Mouse (Mus musculus): ENCODE results near the gene Adamts4.
A peak's percentile ranks its signal among the peaks of the same experiment; 100 is the strongest.
"Not testable (repeated sequence)": the region's sequence is repeated elsewhere in the genome, so short reads cannot be mapped to it uniquely, and the experiment has no call there.

Adamts4 gene

DNA sequence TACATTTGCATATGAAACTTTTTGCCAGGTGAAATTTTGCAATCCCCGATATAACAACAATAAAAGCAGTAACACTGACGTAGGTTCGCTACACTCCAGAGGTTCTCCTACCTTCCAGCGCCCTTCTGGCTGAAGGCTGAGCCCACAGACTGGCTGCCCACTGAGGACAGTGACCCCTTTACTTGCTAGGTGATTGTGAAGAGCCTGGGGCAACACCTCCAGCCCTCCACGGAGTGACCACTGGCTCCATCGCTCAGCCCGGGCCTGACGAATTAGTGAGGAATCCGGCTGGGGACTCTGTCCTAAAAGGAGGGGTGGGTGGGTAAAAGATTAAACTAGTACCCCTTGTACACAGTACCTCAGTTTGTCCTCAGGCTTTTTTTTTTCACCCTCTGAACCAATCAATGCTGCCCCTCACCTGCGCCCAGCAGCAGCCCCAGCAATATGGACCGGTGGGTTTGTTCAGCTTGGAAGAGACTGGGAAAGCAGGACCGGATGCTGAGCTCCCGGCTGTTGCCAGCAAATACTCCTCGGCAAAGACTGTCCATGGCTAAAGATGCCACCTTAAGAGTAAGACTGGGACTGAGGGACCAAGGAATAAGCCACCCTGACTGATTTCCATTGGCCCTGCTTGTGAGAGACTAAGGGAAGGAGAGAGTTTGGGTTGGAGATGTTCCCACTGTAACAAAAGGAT lies 28.9 kb downstream of the Adamts4 start:
- DNase-seq (ENCODE audit: low read depth), result no peak

GRCm38 (mm10) chr1:171279721-171280120 lies 29.5 kb downstream of the Adamts4 start:
- DNase-seq (ENCODE audit: low read depth), result no peak

GRCm38 (mm10) chr1:171280250-171280915 lies 30.2 kb downstream of the Adamts4 start:
- DNase-seq (ENCODE audit: low read depth), result no peak

- peak; percentile 99 for DNase-seq (ENCODE audit: low read depth)
Measured at GRCm38 (mm10) chr1:171280916-171281527, 30.8 kb downstream of the Adamts4 start, which contains the start of gene Ppox. Ppox (minus strand) TSS chr1:171281186.

DNA sequence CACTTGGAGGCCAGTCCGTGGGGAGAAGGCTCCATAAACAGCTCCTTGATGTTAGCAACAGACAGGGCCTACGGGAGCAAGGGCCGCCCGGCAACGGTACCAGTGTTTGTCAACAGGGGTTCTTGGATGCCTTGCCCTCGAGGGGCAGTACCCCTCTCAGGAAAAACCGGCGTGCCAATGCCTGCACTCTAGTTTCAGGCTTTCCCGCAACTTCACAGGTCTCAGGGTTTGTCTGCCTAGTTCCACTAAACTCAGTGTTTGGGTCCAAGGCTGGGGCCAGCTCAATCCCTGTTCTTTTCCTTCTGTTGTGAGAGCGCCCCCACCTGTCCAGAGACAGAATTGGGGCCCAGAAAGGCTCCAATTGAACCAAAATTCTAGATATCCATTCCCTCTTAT lies 31.3 kb downstream of the Adamts4 start:
- DNase-seq (ENCODE audit: low read depth), result peak; percentile 86

- no peak for DNase-seq (ENCODE audit: low read depth)
Measured at GRCm38 (mm10) chr1:171282086-171282805, 32.0 kb downstream of the Adamts4 start.

DNA sequence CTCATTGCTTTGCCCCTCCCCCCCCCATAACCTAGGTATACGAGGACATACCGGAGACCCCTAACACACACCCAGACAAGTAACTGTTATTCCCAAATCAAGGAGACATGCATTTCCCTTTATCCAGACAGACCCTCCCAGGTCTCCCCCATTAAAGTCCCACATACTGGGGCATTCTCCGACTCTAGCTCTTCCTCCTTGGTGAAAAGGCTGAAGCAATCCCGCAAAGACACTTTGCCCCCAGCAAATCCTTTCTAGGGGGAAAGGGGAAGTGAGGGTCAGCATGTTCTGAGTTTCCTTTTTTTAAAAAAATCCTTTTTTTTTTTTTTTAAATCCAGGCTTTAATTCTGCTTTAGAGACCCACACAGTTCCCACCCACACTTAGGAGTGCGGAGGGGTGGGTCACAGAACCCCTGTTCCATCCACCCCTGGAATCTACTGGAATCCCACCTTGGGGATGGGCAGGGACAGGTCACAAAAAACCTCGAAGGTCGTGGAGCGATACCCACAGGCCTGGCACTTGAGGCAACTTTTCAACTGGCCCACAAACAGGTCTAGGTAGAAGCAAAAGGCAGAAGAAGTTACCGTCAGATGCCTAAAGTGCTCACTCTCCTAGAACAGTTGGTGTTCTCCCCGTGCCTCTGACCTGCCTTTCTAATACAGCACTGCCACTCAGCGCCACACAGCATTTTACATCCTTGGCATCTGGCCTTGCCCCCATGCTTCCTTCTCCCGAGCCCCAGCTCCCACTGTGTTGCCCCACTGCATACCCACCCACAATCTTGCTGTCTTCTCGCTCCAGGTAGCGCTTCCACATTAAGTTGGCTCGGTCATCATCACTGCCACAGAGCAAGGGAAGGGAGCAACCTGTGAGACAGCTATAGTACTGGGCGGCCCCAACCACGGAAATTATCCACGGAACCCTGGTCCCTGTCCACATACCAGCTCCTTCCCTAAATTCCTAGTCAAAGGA lies 33.3 kb downstream of the Adamts4 start:
- DNase-seq (ENCODE audit: low read depth), result no peak

- DNase-seq (ENCODE audit: low read depth), result no peak
Measured at GRCm38 (mm10) chr1:171284491-171284890, 34.3 kb downstream of the Adamts4 start.

GRCm38 (mm10) chr1:171285096-171285892 lies 35.1 kb downstream of the Adamts4 start:
- DNase-seq (ENCODE audit: low read depth), result no peak

DNA sequence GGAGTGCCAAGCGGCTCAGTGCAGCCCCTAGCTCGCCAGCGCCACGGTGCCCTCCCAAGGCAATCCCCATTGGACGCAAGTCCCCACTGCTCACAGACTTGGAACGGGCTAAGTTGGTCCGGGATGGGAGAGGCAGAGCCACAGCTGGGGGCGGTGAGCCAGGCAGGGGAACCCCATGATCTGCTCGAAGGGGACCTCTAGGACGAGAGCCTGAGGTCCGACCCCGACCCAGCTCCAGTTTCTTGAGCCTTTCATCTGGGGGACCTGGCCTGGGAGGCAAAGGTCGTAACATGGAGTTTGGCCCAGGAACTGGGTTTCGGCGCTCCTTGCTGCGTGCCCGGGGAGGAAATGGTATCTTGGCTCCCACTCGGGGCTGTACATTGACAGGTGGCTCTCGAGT lies 36.3 kb downstream of the Adamts4 start:
- no peak for DNase-seq (ENCODE audit: low read depth)

GRCm38 (mm10) chr1:171287136-171288081 lies 37.2 kb downstream of the Adamts4 start, which contains the start of gene Usp21:
Usp21 (minus strand) TSS chr1:171287991.
- peak; percentile 89 for DNase-seq (ENCODE audit: low read depth)

DNA sequence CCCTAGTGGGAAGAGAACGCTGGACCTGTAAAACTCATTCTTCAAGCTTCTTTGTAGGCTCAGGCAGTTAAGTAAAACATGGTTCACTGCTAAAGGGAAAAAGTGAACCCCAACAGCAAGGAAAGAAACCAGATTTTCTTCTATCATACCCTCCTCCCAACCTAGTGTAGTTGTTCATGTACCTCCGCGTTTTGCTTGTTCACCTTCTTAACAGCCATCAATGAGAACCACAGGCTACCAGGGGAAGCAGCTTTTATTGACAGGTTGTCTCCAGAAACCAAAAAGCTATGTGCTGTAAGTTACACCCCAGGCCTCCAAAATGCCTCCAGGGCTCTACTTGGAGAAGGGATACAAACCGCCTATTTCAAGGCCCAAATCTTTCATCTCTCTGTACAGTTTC lies 38.1 kb downstream of the Adamts4 start:
- no peak for DNase-seq (ENCODE audit: low read depth)

GRCm38 (mm10) chr1:171293351-171293750 lies 43.1 kb downstream of the Adamts4 start:
- DNase-seq (ENCODE audit: low read depth), result no peak

DNA sequence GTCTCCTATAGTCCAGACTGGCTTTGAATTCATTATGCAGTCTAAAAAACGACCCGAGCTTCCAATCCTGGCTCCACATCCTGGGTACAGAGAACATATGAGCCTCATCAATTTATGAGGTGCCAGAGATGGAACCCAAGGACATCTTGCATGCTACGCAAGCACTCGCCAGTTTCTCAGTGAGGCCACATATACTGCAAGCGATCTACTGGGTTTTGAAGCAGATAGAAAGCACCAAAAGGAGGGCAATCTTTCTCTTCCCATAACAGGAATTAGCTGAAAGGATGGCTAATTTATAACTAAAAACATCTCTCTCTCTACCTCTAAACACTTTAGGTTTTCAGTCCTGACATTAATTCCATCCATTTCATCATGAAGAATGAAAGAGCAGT lies 43.7 kb downstream of the Adamts4 start:
- peak; percentile 66 for DNase-seq (ENCODE audit: low read depth)

GRCm38 (mm10) chr1:171294298-171295062 lies 44.3 kb downstream of the Adamts4 start, which contains the start of gene Ufc1:
Ufc1 (minus strand) TSS chr1:171295024.
- DNase-seq (ENCODE audit: low read depth), result peak; percentile 96

- DNase-seq (ENCODE audit: low read depth), result no peak
Measured at GRCm38 (mm10) chr1:171295063-171295402, 44.8 kb downstream of the Adamts4 start.

- DNase-seq (ENCODE audit: low read depth), result no peak
Measured at GRCm38 (mm10) chr1:171298226-171298625, 48.0 kb downstream of the Adamts4 start.

GRCm38 (mm10) chr1:171306157-171306556 lies 55.9 kb downstream of the Adamts4 start:
- not testable (repeated sequence) for DNase-seq (ENCODE audit: low read depth)

Measured in 416B (cell line).